Mouse (Mus musculus): ENCODE measurements around the gene Ppp1r2. TPM values are rescaled to one million over a fixed set of nuclear protein-coding genes. Genes with fewer than 3 reads are reported as not detected.
"Not testable (repeated sequence)": the region's sequence is repeated elsewhere in the genome, so short reads cannot be mapped to it uniquely, and the experiment has no call there.

Gene Ppp1r2
- 100 to 1,000 TPM in 1 of 2 experiments, 10 to 100 TPM in 1; 92.8 to 107 TPM for total RNA-seq (2021)
- long read RNA-seq, experiment 1, full-length matches to known transcripts = 234 of 252 reads
- long read RNA-seq, experiment 1, partial matches to known transcripts = 1 of 252 reads
- long read RNA-seq, experiment 1, other reads (novel, unspliced or antisense) = 17 of 252 reads
- long read RNA-seq, experiment 2, full-length matches to known transcripts = 178 of 198 reads
- long read RNA-seq, experiment 2, partial matches to known transcripts = 10 of 198 reads
- long read RNA-seq, experiment 2, other reads (novel, unspliced or antisense) = 10 of 198 reads

- peak within 1 kb of the TSS; percentile 91 for H3K27ac ChIP-seq
- intact Hi-C loops (cut with DNase I) = loop anchor here (1.0 kb wide), 2 partner anchors 72 to 74 kb away; partner anchors contain the start of gene Acap2
- peak; percentile 89 to 90 for DNase-seq (ENCODE audit: extremely low spot score in 1 of 2, low spot score in 2 of 2)
- TF ChIP-seq CTCF (IDR thresholded peaks at IDR 0.05) = peak; percentile 39
- peak within 1 kb of the TSS; percentile 92 for H3K4me3 ChIP-seq
These were observed at the start of gene Ppp1r2 for GRCm38 (mm10) chr16:31274674-31275460. Gene Ppp1r2 (minus strand): TSS chr16:31275277.

- Histone ChIP-seq H3K4me3 (no peak overlapping the region), H3K27ac (no peak overlapping the region)
- intact Hi-C loops (cut with DNase I) = no loop called here
- no peak for DNase-seq (ENCODE audit: extremely low spot score in 1 of 2, low spot score in 2 of 2)
- TF ChIP-seq CTCF (IDR thresholded peaks at IDR 0.05) = no peak
These were observed 46.4 kb upstream of the Ppp1r2 start for GRCm38 (mm10) chr16:31321501-31321900.

- Histone ChIP-seq H3K4me3 (no peak overlapping the region), H3K27ac (no peak overlapping the region)
- no peak for DNase-seq (ENCODE audit: extremely low spot score in 1 of 2, low spot score in 2 of 2)
- TF ChIP-seq CTCF (IDR thresholded peaks at IDR 0.05) = no peak
- intact Hi-C loops (cut with DNase I) = no loop called here
These were observed 45.9 kb upstream of the Ppp1r2 start for GRCm38 (mm10) chr16:31320954-31321353.

GRCm38 (mm10) chr16:31319723-31320122, 44.6 kb upstream of the Ppp1r2 start:
- H3K4me3 ChIP-seq; intact Hi-C loops (cut with DNase I); DNase-seq (ENCODE audit: extremely low spot score in 1 of 2, low spot score in 2 of 2); H3K27ac ChIP-seq: not testable (repeated sequence)
- TF ChIP-seq CTCF (IDR thresholded peaks at IDR 0.05) = peak; percentile 10

- intact Hi-C loops (cut with DNase I) = no loop called here
- no peak overlapping the region for H3K4me3 ChIP-seq
- DNase-seq (ENCODE audit: extremely low spot score in 1 of 2, low spot score in 2 of 2) = no peak
- TF ChIP-seq CTCF (IDR thresholded peaks at IDR 0.05) = no peak
- H3K27ac ChIP-seq = no peak overlapping the region
These were observed 44.2 kb upstream of the Ppp1r2 start for GRCm38 (mm10) chr16:31319316-31319715.

GRCm38 (mm10) chr16:31318418-31318817, 43.3 kb upstream of the Ppp1r2 start:
- intact Hi-C loops (cut with DNase I) = no loop called here
- H3K27ac ChIP-seq = no peak overlapping the region
- H3K4me3 ChIP-seq = no peak overlapping the region
- DNase-seq (ENCODE audit: extremely low spot score in 1 of 2, low spot score in 2 of 2) = no peak
- TF ChIP-seq CTCF (IDR thresholded peaks at IDR 0.05) = no peak

- H3K4me3 ChIP-seq; DNase-seq (ENCODE audit: extremely low spot score in 1 of 2, low spot score in 2 of 2); intact Hi-C loops (cut with DNase I): not testable (repeated sequence)
- H3K27ac ChIP-seq = peak overlapping the region; percentile 45; the same call in 1 of the 2 replicates
These were observed 41.4 kb upstream of the Ppp1r2 start for GRCm38 (mm10) chr16:31316246-31317143.

GRCm38 (mm10) chr16:31315294-31315693, 40.2 kb upstream of the Ppp1r2 start:
- intact Hi-C loops (cut with DNase I) = no loop called here
- Histone ChIP-seq H3K27ac (peak overlapping the region; percentile 82), H3K4me3 (no peak overlapping the region)
- no peak for TF ChIP-seq CTCF (IDR thresholded peaks at IDR 0.05)
- no peak for DNase-seq (ENCODE audit: extremely low spot score in 1 of 2, low spot score in 2 of 2)

GRCm38 (mm10) chr16:31314497-31315233, 39.6 kb upstream of the Ppp1r2 start, which contains the start of gene Apod:
Gene Apod (minus strand): TSS chr16:31314808.
- intact Hi-C loops (cut with DNase I) = no loop called here
- DNase-seq (ENCODE audit: extremely low spot score in 1 of 2, low spot score in 2 of 2) = no peak
- Histone ChIP-seq H3K4me3 (peak within 1 kb of the TSS; percentile 23), H3K27ac (peak within 1 kb of the TSS; percentile 82)
- no peak; the same call in 1 of the 2 replicates for TF ChIP-seq CTCF (IDR thresholded peaks at IDR 0.05)

- DNase-seq (ENCODE audit: extremely low spot score in 1 of 2, low spot score in 2 of 2) = no peak
- Histone ChIP-seq H3K27ac (peak overlapping the region; percentile 75), H3K4me3 (peak overlapping the region; percentile 23)
- TF ChIP-seq CTCF (IDR thresholded peaks at IDR 0.05) = no peak
- intact Hi-C loops (cut with DNase I) = no loop called here
These were observed 38.5 kb upstream of the Ppp1r2 start for GRCm38 (mm10) chr16:31313611-31314010.

- Histone ChIP-seq H3K4me3 (no peak overlapping the region), H3K27ac (peak overlapping the region; percentile 75)
- peak; percentile 37 to 49 for DNase-seq (ENCODE audit: extremely low spot score in 1 of 2, low spot score in 2 of 2)
- intact Hi-C loops (cut with DNase I) = no loop called here
- no peak for TF ChIP-seq CTCF (IDR thresholded peaks at IDR 0.05)
These were observed 37.2 kb upstream of the Ppp1r2 start for GRCm38 (mm10) chr16:31312296-31312695.
